Mouse (Mus musculus) myocyte (in vitro differentiated cells): ENCODE data around the gene Ptpn3. TPM values are rescaled to one million over a fixed set of nuclear protein-coding genes. Genes with fewer than 3 reads are reported as not detected.

Experiments
- H3K27me3 ChIP-seq: one replicate; pipeline ENCODE4 v1.6.1; 2011; ENCODE audit not compliant: control insufficient read depth, insufficient read depth, insufficient read length
- H3K36me3 ChIP-seq: one replicate; pipeline ENCODE4 v1.6.1; 2011; ENCODE audit not compliant: control insufficient read depth, insufficient read depth
- H3K4me2 ChIP-seq: one replicate; pipeline ENCODE4 v1.6.1; 2011; ENCODE audit warnings: low read depth, control low read depth
- H3K4me3 ChIP-seq: one replicate; pipeline ENCODE4 v1.5.1; 2011; ENCODE audit warnings: mild to moderate bottlenecking, control low read depth, moderate library complexity
- H3K79me2 ChIP-seq: one replicate; pipeline ENCODE4 v1.6.1; 2011; ENCODE audit not compliant: control insufficient read depth, insufficient read depth
- H3ac ChIP-seq: one replicate; pipeline ENCODE4 v1.6.1; 2011; ENCODE audit not compliant: control insufficient read depth, insufficient read length
- CEBPB ChIP-seq: IDR thresholded peaks from 2 replicates; pipeline ENCODE4 v1.6.1; 2011; ENCODE audit warnings: mild to moderate bottlenecking, moderate library complexity; ENCODE audit not compliant: poor library complexity, insufficient read depth, severe bottlenecking
- E2F4 ChIP-seq: IDR thresholded peaks from one replicate; pipeline ENCODE4 v1.6.1; 2011; ENCODE audit warnings: mild to moderate bottlenecking, control low read depth, moderate library complexity; ENCODE audit not compliant: insufficient read depth
- MAX ChIP-seq: IDR thresholded peaks from one replicate; pipeline ENCODE4 v1.6.1; 2011; ENCODE audit warnings: low read depth, mild to moderate bottlenecking, control low read depth
- MYOD1 ChIP-seq, 3 experiments: IDR thresholded peaks; one replicate each; pipeline ENCODE4 v1.6.1; 2011; ENCODE audit warnings: control low read depth in 2 of 3, low read depth in 2 of 3, mild to moderate bottlenecking in 2 of 3, moderate library complexity in 1 of 3; ENCODE audit not compliant: insufficient read length in 2 of 3, control insufficient read depth in 1 of 3
- MYOG ChIP-seq, 3 experiments: IDR thresholded peaks; one replicate each; pipeline ENCODE4 v1.6.1; 2011; ENCODE audit warnings: control low read depth in 2 of 3, low read depth in 2 of 3, mild to moderate bottlenecking in 2 of 3; ENCODE audit not compliant: insufficient read length in 2 of 3, control insufficient read depth in 1 of 3, insufficient read depth in 1 of 3
- POLR2A ChIP-seq: IDR thresholded peaks from one replicate; pipeline ENCODE4 v1.6.1; 2011; ENCODE audit warnings: low read depth, mild to moderate bottlenecking, control low read depth, moderate library complexity; ENCODE audit not compliant: insufficient read length
- POLR2AphosphoS2 ChIP-seq: IDR thresholded peaks from one replicate; pipeline ENCODE4 v1.6.1; 2011; ENCODE audit warnings: low read depth, control low read depth; ENCODE audit not compliant: insufficient read length
- REST ChIP-seq: IDR thresholded peaks from one replicate; pipeline ENCODE4 v1.6.1; 2011; ENCODE audit warnings: mild to moderate bottlenecking, control low read depth, moderate library complexity; ENCODE audit not compliant: insufficient read depth, insufficient read length
- SRF ChIP-seq: IDR thresholded peaks from one replicate; pipeline ENCODE4 v1.6.1; 2011; ENCODE audit warnings: low read depth; ENCODE audit not compliant: control insufficient read depth, insufficient read length
- TCF12 ChIP-seq: IDR thresholded peaks from one replicate; pipeline ENCODE4 v1.6.1; 2011; ENCODE audit warnings: mild to moderate bottlenecking, control low read depth; ENCODE audit not compliant: poor library complexity, insufficient read depth, severe bottlenecking
- TCF3 ChIP-seq: IDR thresholded peaks from one replicate; pipeline ENCODE4 v1.6.1; 2011; ENCODE audit warnings: low read depth, control low read depth; ENCODE audit not compliant: insufficient read length
- USF1 ChIP-seq: IDR thresholded peaks from one replicate; pipeline ENCODE4 v1.6.1; 2011; ENCODE audit warnings: low read depth, mild to moderate bottlenecking, control low read depth, moderate library complexity
- polyA plus RNA-seq: library from polyadenylated mRNA; unstranded; fragments of >200 nt; fragmentation: generic; extraction: Trizol; gene quantifications from one replicate; pipeline ENCODE4 v1.2.1, GENCODE M21; 2012; ENCODE audit warnings: missing spikeins

The Ptpn3 gene
- polyA plus RNA-seq, 1 experiment = 3.1 TPM

DNA sequence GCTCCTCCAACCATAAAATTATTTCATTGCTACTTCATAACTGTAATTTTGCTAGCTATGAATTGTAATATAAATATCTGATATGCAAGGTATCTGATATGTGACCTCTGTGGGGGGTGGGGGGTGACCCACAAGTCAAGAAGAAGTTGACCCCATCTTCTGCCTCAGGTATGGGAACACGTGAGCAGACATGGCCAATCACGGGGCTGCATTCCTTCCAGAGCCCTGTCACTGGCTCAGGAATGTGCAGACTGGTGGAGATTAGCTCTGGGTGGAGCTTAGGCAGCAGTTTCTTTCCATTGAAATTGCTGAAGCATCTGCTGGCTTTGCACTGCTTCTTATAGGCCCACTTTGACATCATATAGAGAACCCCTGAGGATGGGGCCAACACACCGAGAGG is 153.5 kb downstream of the Ptpn3 start:
- no peak overlapping the region for H3K4me3 ChIP-seq
- TF ChIP-seq USF1 = no peak
- TF ChIP-seq MAX = no peak
- no peak overlapping the region for H3K4me2 ChIP-seq
- no peaks in the 10 kb centered on the region for H3K27me3 ChIP-seq
- H3K36me3 ChIP-seq = no peaks in the 10 kb centered on the region
- no peaks in the 10 kb centered on the region for H3K79me2 ChIP-seq
- H3ac ChIP-seq = no peak overlapping the region

DNA sequence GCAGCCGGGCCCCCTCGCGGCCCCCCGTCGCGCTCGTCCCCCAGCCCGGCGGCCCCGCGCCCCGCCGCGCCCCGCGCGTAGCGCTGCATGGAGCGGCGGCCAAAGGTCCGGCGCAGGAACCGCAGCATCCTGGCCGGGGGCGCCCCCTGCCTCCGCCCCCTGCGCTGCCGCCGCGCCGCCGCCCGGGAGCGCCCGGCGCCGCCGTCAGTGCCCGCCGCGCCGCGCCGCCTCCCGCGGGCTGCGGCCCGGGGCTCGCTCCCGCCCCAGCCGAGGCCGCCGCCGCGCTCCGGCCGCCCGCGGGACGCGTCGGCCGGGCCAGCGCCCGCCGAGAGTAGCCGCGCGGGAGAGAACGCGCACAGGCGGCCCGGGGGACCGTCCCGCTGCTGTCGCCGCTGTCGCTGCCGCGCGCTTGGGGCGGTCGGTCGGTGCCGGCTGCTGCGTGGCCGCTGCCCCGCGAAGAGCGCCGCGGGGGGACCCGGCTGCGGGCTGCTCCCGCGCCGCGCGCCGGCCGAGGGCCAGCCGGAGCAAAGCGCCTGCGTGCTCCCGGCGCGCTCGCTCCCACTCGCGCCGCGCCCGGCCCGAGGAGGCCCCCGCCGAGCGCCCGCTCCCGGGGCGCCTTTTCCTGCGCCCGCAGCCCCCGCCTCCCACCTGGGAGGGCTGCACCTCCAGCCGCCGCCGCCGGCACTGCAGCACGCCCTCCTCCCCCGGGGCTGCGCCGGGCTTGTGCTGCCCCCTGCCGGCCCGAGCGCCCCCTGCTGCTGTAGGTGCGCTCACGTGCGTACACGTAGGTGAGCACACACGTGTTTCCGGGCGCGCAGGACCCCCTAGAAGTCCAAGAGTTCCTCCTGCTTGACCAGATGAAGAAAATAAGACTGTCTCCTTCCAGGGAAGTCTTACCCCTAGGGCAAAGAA is 158.4 kb downstream of the Ptpn3 start, which contains the start of gene Epb41l4b:
TSS of gene Epb41l4b (minus strand) at position 412 of the 912 bp plus-strand sequence.
- H3ac ChIP-seq = peak within 1 kb of the TSS; percentile 55
- TF ChIP-seq TCF3 = no peak
- TF ChIP-seq MYOG (IDR thresholded peaks at IDR 0.05; ENCODE audit: control insufficient read depth in 1 of 3, insufficient read depth in 1 of 3, insufficient read length in 2 of 3, low read depth in 2 of 3) = peak in 2 of 3 experiments; percentile 38 to 40
- TF ChIP-seq REST = no peak
- TF ChIP-seq USF1 = no peak
- TF ChIP-seq POLR2AphosphoS2 = no peak
- TF ChIP-seq MAX = no peak
- peak in 1 of 3 experiments; percentile 33 for TF ChIP-seq MYOD1 (IDR thresholded peaks at IDR 0.05; ENCODE audit: control insufficient read depth in 1 of 3, insufficient read length in 2 of 3, low read depth in 2 of 3)
- TF ChIP-seq CEBPB = no peak
- no peak for TF ChIP-seq E2F4
- TF ChIP-seq TCF12 = no peak
- no peak for TF ChIP-seq POLR2A
- no peak for TF ChIP-seq SRF
- H3K27me3 ChIP-seq = peaks cover 11% of the 10 kb centered on the region
- H3K36me3 ChIP-seq = no peaks in the 10 kb centered on the region
- no peak within 1 kb of the TSS for H3K4me3 ChIP-seq
- H3K79me2 ChIP-seq = no peaks in the 10 kb centered on the region
- peak within 1 kb of the TSS; percentile 64 for H3K4me2 ChIP-seq

DNA sequence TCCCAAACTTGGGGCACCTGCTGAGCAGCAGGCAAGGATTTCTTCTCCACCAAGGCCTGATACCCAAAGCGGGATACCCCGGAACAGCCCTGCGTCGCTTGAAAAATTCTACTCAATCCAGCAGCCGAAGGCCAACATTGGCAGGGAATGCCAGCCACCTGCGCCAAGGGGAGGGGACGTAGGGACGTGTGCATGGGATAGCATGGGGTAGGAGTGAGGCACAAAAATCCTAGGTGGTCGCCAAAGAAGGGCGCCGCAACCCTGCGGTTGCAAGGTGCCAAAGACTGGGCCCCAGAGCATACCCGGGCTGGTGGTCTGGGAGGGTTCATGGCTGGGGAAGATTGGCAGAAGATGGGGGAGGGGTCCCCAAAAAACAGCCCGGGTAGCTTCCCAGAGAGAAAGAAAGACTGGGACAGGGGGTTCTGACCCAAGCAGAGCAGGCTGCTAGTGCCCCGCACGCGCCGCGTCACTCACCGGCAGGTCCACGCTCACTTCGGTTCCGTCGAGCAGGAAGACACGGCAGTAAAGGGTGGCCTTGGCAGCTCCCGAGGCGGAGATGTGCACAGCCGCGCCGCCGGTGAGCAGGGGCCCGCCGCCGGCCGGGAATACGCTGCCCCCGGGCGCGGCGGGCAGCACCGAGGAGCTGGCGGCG is 159.1 kb downstream of the Ptpn3 start:
- H3K36me3 ChIP-seq = no peaks in the 10 kb centered on the region
- no peaks in the 10 kb centered on the region for H3K79me2 ChIP-seq
- no peak overlapping the region for H3K4me3 ChIP-seq
- TF ChIP-seq CEBPB (no peak), REST (no peak), MAX (no peak), E2F4 (no peak), POLR2A (no peak), MYOD1 (IDR thresholded peaks at IDR 0.05; ENCODE audit: control insufficient read depth in 1 of 3, insufficient read length in 2 of 3, low read depth in 2 of 3) (no peak)
- peak overlapping the region; percentile 34 for H3K4me2 ChIP-seq
- H3ac ChIP-seq = peak overlapping the region; percentile 55
- peaks cover 11% of the 10 kb centered on the region for H3K27me3 ChIP-seq

DNA sequence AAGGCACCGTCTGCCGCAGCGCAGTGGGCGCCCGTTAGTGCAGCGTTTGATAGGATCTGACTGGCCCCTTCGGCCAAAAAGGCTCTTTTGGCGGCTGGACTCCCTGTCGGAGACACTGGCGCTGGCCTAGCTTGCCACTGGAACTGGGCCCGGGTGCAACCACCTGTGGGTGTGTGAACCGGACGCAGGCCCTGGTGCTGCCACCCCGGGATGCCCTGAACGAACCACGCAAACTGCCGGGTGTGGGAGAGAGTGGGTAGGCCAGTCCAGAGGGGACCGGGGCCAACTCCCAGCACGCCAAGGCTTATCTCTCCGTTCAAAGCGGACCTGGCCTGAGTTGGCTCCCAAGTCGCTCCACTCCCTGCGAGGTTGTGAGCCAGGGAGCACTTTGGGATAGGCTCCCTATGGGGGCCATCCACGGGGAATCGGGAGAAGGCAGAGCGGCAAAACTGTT is 159.7 kb downstream of the Ptpn3 start:
- Histone ChIP-seq H3K27me3 (peaks cover 11% of the 10 kb centered on the region), H3K4me3 (no peak overlapping the region), H3ac (no peak overlapping the region), H3K36me3 (no peaks in the 10 kb centered on the region), H3K79me2 (no peaks in the 10 kb centered on the region), H3K4me2 (no peak overlapping the region)
- TF ChIP-seq POLR2A = no peak
- TF ChIP-seq CEBPB = no peak
- no peak for TF ChIP-seq MYOG (IDR thresholded peaks at IDR 0.05; ENCODE audit: control insufficient read depth in 1 of 3, insufficient read depth in 1 of 3, insufficient read length in 2 of 3, low read depth in 2 of 3)
- TF ChIP-seq REST = no peak
- TF ChIP-seq POLR2AphosphoS2 = no peak
- TF ChIP-seq MAX = no peak
- TF ChIP-seq MYOD1 (IDR thresholded peaks at IDR 0.05; ENCODE audit: control insufficient read depth in 1 of 3, insufficient read length in 2 of 3, low read depth in 2 of 3) = no peak
- TF ChIP-seq TCF3 = no peak
- no peak for TF ChIP-seq SRF
- TF ChIP-seq TCF12 = no peak
